In genomic region chr10:128185959-128186358, GRCm38 (mm10) we compare ENCODE assay signal across 9 mouse cellular contexts. TPM values are rescaled to one million over a fixed set of nuclear protein-coding genes. Genes with fewer than 3 reads are reported as not detected.
DNase-seq lines count a peak whose midpoint lies in the region; ATAC-seq and TF ChIP-seq lines count a peak whose summit lies in the region.
"Had no signal": no experiment of that assay in that cellular context is flagged by ENCODE, and none has a peak within 500 bp of the region (broad histone marks: within the 10 kb centered on the region; RNA-seq: fewer than 3 reads in every experiment).

No protein-coding gene starts in this region.

- H3K4me3 ChIP-seq in forebrain, embryonic 13.5 days: no peak overlapping the region
- H3K4me3 ChIP-seq: myocyte had no signal

- no peak overlapping the region for H3K4me2 ChIP-seq in forebrain, embryonic 13.5 days

- peak; percentile 82 for DNase-seq in MEL-GATA-1-ER (ENCODE audit: extremely low read depth, low read depth)
- peak; percentile 88 for DNase-seq in brain, embryonic 14.5 days (ENCODE audit: low read depth)
- peak; percentile 89 for DNase-seq in heart, postnatal 4 days
- peak; percentile 75 to 79 for DNase-seq in layer of hippocampus, postnatal 10 days (ENCODE audit: low spot score in 2 of 2)
- peak; percentile 90 for DNase-seq in lung, postnatal 10 days
- peak; percentile 43 for DNase-seq in right cerebral cortex, postnatal 25 days
- peak; percentile 86 for DNase-seq in urinary bladder, postnatal 14 days (ENCODE audit: low spot score)

- peak; percentile 90 for TF ChIP-seq CTCF in brain, embryonic 14.5 days (IDR thresholded peaks at IDR 0.05; ENCODE audit: borderline replicate concordance, extremely low read depth, insufficient read depth, insufficient read length)

- no peaks in the 10 kb centered on the region for H3K36me3 ChIP-seq in forebrain, embryonic 13.5 days (ENCODE audit: poor library complexity, severe bottlenecking)

- 53% methylated on average over 2 of the region's 2 CpGs for WGBS in forebrain, embryonic 13.5 days

- H3K9ac ChIP-seq in forebrain, embryonic 13.5 days: no peak overlapping the region

- ATAC-seq in forebrain, embryonic 13.5 days: 0 out of 2 replicates have a peak, but pooled peaks have one; percentile 38

- H3K27ac ChIP-seq in forebrain, embryonic 13.5 days: no peak overlapping the region

- no peaks in the 10 kb centered on the region for H3K9me3 ChIP-seq in forebrain, embryonic 13.5 days (replicated peaks)

- TF ChIP-seq POLR2A in brain, embryonic 14.5 days (IDR thresholded peaks at IDR 0.05; ENCODE audit: borderline replicate concordance, extremely low read depth, insufficient read depth, insufficient read length, poor library complexity, severe bottlenecking): no peak

- no peaks in the 10 kb centered on the region; the same call in 1 of the 2 replicates for H3K27me3 ChIP-seq in forebrain, embryonic 13.5 days

- H3K4me1 ChIP-seq in forebrain, embryonic 13.5 days: 0 out of 2 replicates have a peak, but pooled peaks cover 3% of the 10 kb centered on the region

RNA-seq across cellular contexts. Expression of gene Rbms2, which starts 5.9 kb away (rescaled TPM):
- 23.6 and 26.7 TPM in 2 replicates for polyA plus RNA-seq in brain, embryonic 14.5 days (2012; rRNA removed)
- 12.6 and 12.9 TPM in 2 replicates for polyA plus RNA-seq in forebrain, embryonic 13.5 days (2015; fragmentation: Nextera tagmentation; extraction: Ambion mirVana)
- 10 to 100 TPM; 95.9 to 97.3 TPM for total RNA-seq in heart, postnatal 4 days (2021)
- total RNA-seq in layer of hippocampus, postnatal 10 days (2021): 10 to 100 TPM; 11.3 to 16.1 TPM

RNA-seq across cellular contexts. Expression of gene Gls2, which starts 8.3 kb away (rescaled TPM):
- 2.4 and 4.4 TPM in 2 replicates for polyA plus RNA-seq in brain, embryonic 14.5 days (2012; rRNA removed)
- polyA plus RNA-seq in forebrain, embryonic 13.5 days (2015; fragmentation: Nextera tagmentation; extraction: Ambion mirVana): 0.48 and 1.3 TPM in 2 replicates
- total RNA-seq in heart, postnatal 4 days (2021): 1 to 10 TPM in 1 of 2 experiments, under 1 TPM in 1; 0.48 to 1.2 TPM
- total RNA-seq in layer of hippocampus, postnatal 10 days (2021): 10 to 100 TPM; 12.2 to 17.1 TPM

RNA-seq across cellular contexts. Expression of gene Spryd4, which starts 25.6 kb away (rescaled TPM):
- 12.6 and 15.2 TPM in 2 replicates for polyA plus RNA-seq in brain, embryonic 14.5 days (2012; rRNA removed)
- polyA plus RNA-seq in forebrain, embryonic 13.5 days (2015; fragmentation: Nextera tagmentation; extraction: Ambion mirVana): 17.9 and 19.1 TPM in 2 replicates
- 10 to 100 TPM; 39.6 to 41.5 TPM for total RNA-seq in heart, postnatal 4 days (2021)
- total RNA-seq in layer of hippocampus, postnatal 10 days (2021): 10 to 100 TPM; 11.5 to 12.8 TPM

RNA-seq across cellular contexts. Expression of gene Mip, which starts 39.7 kb away (rescaled TPM):
- 0.36 and 0.39 TPM in 2 replicates for polyA plus RNA-seq in brain, embryonic 14.5 days (2012; rRNA removed)
- polyA plus RNA-seq in forebrain, embryonic 13.5 days (2015; fragmentation: Nextera tagmentation; extraction: Ambion mirVana): 0.13 and 0.21 TPM in 2 replicates
- total RNA-seq in heart, postnatal 4 days (2021): not detected
- not detected for total RNA-seq in layer of hippocampus, postnatal 10 days (2021)
- polyA plus RNA-seq: myocyte had no signal

RNA-seq across cellular contexts. Expression of gene Timeless, which starts 45.9 kb away (rescaled TPM):
- 12.9 and 14.0 TPM in 2 replicates for polyA plus RNA-seq in brain, embryonic 14.5 days (2012; rRNA removed)
- 52.9 and 62.1 TPM in 2 replicates for polyA plus RNA-seq in forebrain, embryonic 13.5 days (2015; fragmentation: Nextera tagmentation; extraction: Ambion mirVana)
- total RNA-seq in heart, postnatal 4 days (2021): 10 to 100 TPM; 24.5 to 28.7 TPM
- 10 to 100 TPM in 1 of 2 experiments, 1 to 10 TPM in 1; 7.8 to 10.1 TPM for total RNA-seq in layer of hippocampus, postnatal 10 days (2021)

Comparison
In these comparisons a context has a peak if more than half of its experiments do, and no peak if none do; other contexts are left out.
1. RNA of gene Rbms2, which starts 5.9 kb away (total RNA-seq): 95.9 to 97.3 TPM in heart, postnatal 4 days; 11.3 to 16.1 TPM in layer of hippocampus, postnatal 10 days; every median in the first group is over 4 times any median in the second.
2. RNA of gene Gls2, which starts 8.3 kb away (total RNA-seq): 12.2 to 17.1 TPM in layer of hippocampus, postnatal 10 days; 0.48 to 1.2 TPM in heart, postnatal 4 days; every median in the first group is over 4 times any median in the second.
3. Peak in every context shown above with its lines, with median percentiles within 50 percentile points of each other: DNase-seq.